Mouse (Mus musculus) embryonic facial prominence, embryonic 11.5 days (tissue): ENCODE data around the gene Eif3m. TPM values are rescaled to one million over a fixed set of nuclear protein-coding genes. Genes with fewer than 3 reads are reported as not detected.
"Not testable (repeated sequence)": the region's sequence is repeated elsewhere in the genome, so short reads cannot be mapped to it uniquely, and the experiment has no call there.

ENCODE experiments used
- ATAC-seq: fragments of 200-750 bp; cut with Nextera tagmentation; replicated peaks from 2 replicates; pipeline ENCODE4 v1.8.0; 2017; ENCODE audit warnings: low read depth; ENCODE audit not compliant: insufficient number of reproducible peaks, low FRiP score, low TSS enrichment
- DNase-seq: peaks from one replicate; pipeline ENCODE4 v3.0.0-alpha.2; 2015; ENCODE audit warnings: low spot score
- H3K27ac ChIP-seq: fragments of 300-500 bp; sonication (generic); replicated peaks from 2 replicates; pipeline ENCODE4 v1.5.1; 2014; ENCODE audit warnings: mild to moderate bottlenecking, low read depth, low read length, control low read depth
- H3K27me3 ChIP-seq: fragments of 300-500 bp; sonication (generic); 2 replicates; pipeline ENCODE4 v1.6.1; 2014; ENCODE audit warnings: mild to moderate bottlenecking, low read length, moderate library complexity, mixed read lengths; ENCODE audit not compliant: control insufficient read depth, insufficient read depth
- H3K36me3 ChIP-seq: fragments of 300-500 bp; sonication (generic); replicated peaks from 2 replicates; pipeline ENCODE4 v1.6.1; 2014; ENCODE audit warnings: low read depth, mild to moderate bottlenecking, low read length, moderate library complexity, mixed read lengths; ENCODE audit not compliant: control insufficient read depth, insufficient read depth
- H3K4me1 ChIP-seq: fragments of 300-500 bp; sonication (generic); 2 replicates; pipeline ENCODE4 v1.6.1; 2014; ENCODE audit warnings: low read length, mixed read lengths; ENCODE audit not compliant: control insufficient read depth, insufficient read depth
- H3K4me2 ChIP-seq: fragments of 300-500 bp; sonication (generic); 2 replicates; pipeline ENCODE4 v1.6.1; 2014; ENCODE audit warnings: low read depth, mild to moderate bottlenecking, control low read depth, low read length, moderate library complexity
- H3K4me3 ChIP-seq: fragments of 300-500 bp; sonication (generic); 2 replicates; pipeline ENCODE4 v1.5.1; 2014; ENCODE audit warnings: low read depth, low read length, control low read depth
- H3K9ac ChIP-seq: fragments of 300-500 bp; sonication (generic); replicated peaks from 2 replicates; pipeline ENCODE4 v1.6.1; 2014; ENCODE audit warnings: mild to moderate bottlenecking, control low read depth, low read length
- H3K9me3 ChIP-seq: fragments of 300-500 bp; sonication (generic); replicated peaks from 2 replicates; pipeline ENCODE4 v1.6.1; 2016; ENCODE audit warnings: mild to moderate bottlenecking, low read length, inconsistent platforms, mixed read lengths; ENCODE audit not compliant: control insufficient read depth
- WGBS: fragments of 180-500 bp; shearing (Covaris S2); extraction: QIAGEN DNeasy Blood & Tissue Kit; methylation state at CpG from one replicate; pipeline ENCODE4 v1.1.7; 2014; 5-methylcytosine and 5-hydroxymethylcytosine counted together
- polyA plus RNA-seq: library from polyadenylated mRNA; unstranded; fragments of >200 nt; fragmentation: Nextera tagmentation; extraction: Ambion mirVana; gene quantifications from 2 replicates; pipeline ENCODE4 v1.2.1, GENCODE M21; 2014

Gene Eif3m
- polyA plus RNA-seq, 1 experiment from 2014 or later = 351 TPM

- Histone ChIP-seq H3K27me3 (no peaks in the 10 kb centered on the region), H3K4me2 (no peak overlapping the region), H3K9me3 (no peaks in the 10 kb centered on the region), H3K27ac (no peak overlapping the region), H3K9ac (no peak overlapping the region), H3K4me1 (no peaks in the 10 kb centered on the region), H3K4me3 (no peak overlapping the region), H3K36me3 (no peaks in the 10 kb centered on the region)
- ATAC-seq = no peak
- no peak for DNase-seq
- WGBS = 74% methylated on average over 7 of the region's 7 CpGs
Measured at GRCm38 (mm10) chr2:105037956-105038569, 21.2 kb upstream of the Eif3m start.

- Histone ChIP-seq H3K4me2 (no peak overlapping the region), H3K9me3 (no peaks in the 10 kb centered on the region), H3K27ac (no peak overlapping the region), H3K27me3 (no peaks in the 10 kb centered on the region), H3K4me1 (no peaks in the 10 kb centered on the region), H3K9ac (no peak overlapping the region), H3K4me3 (no peak overlapping the region), H3K36me3 (no peaks in the 10 kb centered on the region)
- WGBS = 83% methylated on average over 11 of the region's 11 CpGs
- no peak for ATAC-seq
- no peak for DNase-seq
Measured at GRCm38 (mm10) chr2:105036401-105037070, 19.7 kb upstream of the Eif3m start.

GRCm38 (mm10) chr2:105035985-105036384 lies 19.1 kb upstream of the Eif3m start:
- H3K4me3 ChIP-seq = no peak overlapping the region
- no peaks in the 10 kb centered on the region for H3K36me3 ChIP-seq
- no peaks in the 10 kb centered on the region for H3K4me1 ChIP-seq
- no peaks in the 10 kb centered on the region for H3K9me3 ChIP-seq
- no peak overlapping the region for H3K9ac ChIP-seq
- 84% methylated on average over 11 of the region's 11 CpGs for WGBS
- ATAC-seq = no peak
- DNase-seq = no peak
- H3K4me2 ChIP-seq = no peak overlapping the region
- H3K27ac ChIP-seq = no peak overlapping the region
- no peaks in the 10 kb centered on the region for H3K27me3 ChIP-seq

GRCm38 (mm10) chr2:105034084-105034483 lies 17.2 kb upstream of the Eif3m start:
- DNase-seq (no peak), ATAC-seq (no peak)
- no peak overlapping the region for H3K4me3 ChIP-seq
- no peaks in the 10 kb centered on the region for H3K9me3 ChIP-seq
- 78% methylated on average over 3 of the region's 3 CpGs for WGBS
- H3K4me2 ChIP-seq = no peak overlapping the region
- no peaks in the 10 kb centered on the region for H3K27me3 ChIP-seq
- no peak overlapping the region for H3K9ac ChIP-seq
- H3K36me3 ChIP-seq = no peaks in the 10 kb centered on the region
- H3K27ac ChIP-seq = no peak overlapping the region
- H3K4me1 ChIP-seq = no peaks in the 10 kb centered on the region

GRCm38 (mm10) chr2:105030505-105030904 lies 13.6 kb upstream of the Eif3m start:
- H3K36me3 ChIP-seq = no peaks in the 10 kb centered on the region
- no peak overlapping the region for H3K4me3 ChIP-seq
- no peak for DNase-seq
- H3K4me1 ChIP-seq = no peaks in the 10 kb centered on the region
- H3K4me2 ChIP-seq = no peak overlapping the region
- no peak overlapping the region for H3K27ac ChIP-seq
- no peak overlapping the region for H3K9ac ChIP-seq
- no peaks in the 10 kb centered on the region for H3K9me3 ChIP-seq
- no peak for ATAC-seq
- H3K27me3 ChIP-seq = no peaks in the 10 kb centered on the region
- 91% methylated on average over 5 of the region's 5 CpGs for WGBS

GRCm38 (mm10) chr2:105028806-105029205 lies 11.9 kb upstream of the Eif3m start:
- no peak overlapping the region for H3K4me3 ChIP-seq
- H3K4me2 ChIP-seq = no peak overlapping the region
- WGBS = 84% methylated on average over 5 of the region's 5 CpGs
- no peaks in the 10 kb centered on the region for H3K36me3 ChIP-seq
- H3K9ac ChIP-seq = no peak overlapping the region
- H3K27me3 ChIP-seq = no peaks in the 10 kb centered on the region
- H3K4me1 ChIP-seq = no peaks in the 10 kb centered on the region
- H3K9me3 ChIP-seq = no peaks in the 10 kb centered on the region
- H3K27ac ChIP-seq = no peak overlapping the region
- no peak for ATAC-seq
- DNase-seq = no peak

GRCm38 (mm10) chr2:105026950-105027695 lies 10.2 kb upstream of the Eif3m start:
- 82% methylated on average over 22 of the region's 22 CpGs for WGBS
- H3K36me3 ChIP-seq = no peaks in the 10 kb centered on the region
- no peak overlapping the region for H3K4me2 ChIP-seq
- no peaks in the 10 kb centered on the region for H3K4me1 ChIP-seq
- H3K27ac ChIP-seq = no peak overlapping the region
- no peak overlapping the region for H3K9ac ChIP-seq
- H3K4me3 ChIP-seq = no peak overlapping the region
- H3K9me3 ChIP-seq = no peaks in the 10 kb centered on the region
- ATAC-seq = no peak
- DNase-seq = no peak
- H3K27me3 ChIP-seq = no peaks in the 10 kb centered on the region

GRCm38 (mm10) chr2:105025610-105026009 lies 8.7 kb upstream of the Eif3m start:
- WGBS = 78% methylated on average over 12 of the region's 12 CpGs
- H3K4me3 ChIP-seq, H3K4me2 ChIP-seq, H3K27ac ChIP-seq, H3K27me3 ChIP-seq, H3K9me3 ChIP-seq, H3K36me3 ChIP-seq, H3K4me1 ChIP-seq, H3K9ac ChIP-seq, DNase-seq, ATAC-seq: not testable (repeated sequence)
